Mouse (Mus musculus) heart, postnatal 0 days (tissue): ENCODE results near the gene Hormad2. TPM values are rescaled to one million over a fixed set of nuclear protein-coding genes. Genes with fewer than 3 reads are reported as not detected.

ENCODE experiments used
- ATAC-seq: fragments of 200-750 bp; cut with Nextera tagmentation; 2 replicates; pipeline ENCODE4 v1.8.0; 2017; ENCODE audit warnings: low read depth, moderate number of reproducible peaks, moderate library complexity; ENCODE audit not compliant: insufficient read depth
- DNase-seq: peaks from one replicate; pipeline ENCODE4 v3.0.0-alpha.2; 2016; ENCODE audit warnings: low spot score
- H3K27ac ChIP-seq: fragments of 300-500 bp; sonication (generic); 2 replicates; pipeline ENCODE4 v1.5.1; 2014; ENCODE audit warnings: low read depth, mild to moderate bottlenecking
- H3K27me3 ChIP-seq: fragments of 300-500 bp; sonication (generic); 2 replicates; pipeline ENCODE4 v1.6.1; 2014; ENCODE audit warnings: low read length, mixed read lengths; ENCODE audit not compliant: control insufficient read depth, insufficient read depth
- H3K36me3 ChIP-seq: fragments of 300-500 bp; sonication (generic); replicated peaks from 2 replicates; pipeline ENCODE4 v1.6.1; 2014; ENCODE audit warnings: low read length, mixed read lengths; ENCODE audit not compliant: control insufficient read depth, insufficient read depth
- H3K4me1 ChIP-seq: fragments of 300-500 bp; sonication (generic); 2 replicates; pipeline ENCODE4 v1.6.1; 2014; ENCODE audit warnings: antibody characterized with exemption; ENCODE audit not compliant: control insufficient read depth, insufficient read depth
- H3K4me2 ChIP-seq: fragments of 300-500 bp; sonication (generic); 2 replicates; pipeline ENCODE4 v1.6.1; 2014; ENCODE audit warnings: low read depth, mild to moderate bottlenecking, low read length, moderate library complexity
- H3K4me3 ChIP-seq: fragments of 300-500 bp; sonication (generic); 2 replicates; pipeline ENCODE4 v1.5.1; 2014; ENCODE audit warnings: low read depth, low read length
- H3K9ac ChIP-seq: fragments of 300-500 bp; sonication (generic); replicated peaks from 2 replicates; pipeline ENCODE4 v1.6.1; 2014; ENCODE audit warnings: low read depth, low read length, mixed read lengths
- H3K9me3 ChIP-seq: fragments of 300-500 bp; sonication (generic); replicated peaks from 2 replicates; pipeline ENCODE4 v1.6.1; 2016; ENCODE audit warnings: low read length; ENCODE audit not compliant: control insufficient read depth
- CTCF ChIP-seq: IDR thresholded peaks from 2 replicates; pipeline ENCODE4 v1.5.1; 2016; ENCODE audit warnings: antibody characterized with exemption, control low read depth, low read depth
- EP300 ChIP-seq: IDR thresholded peaks from 2 replicates; pipeline ENCODE4 v1.6.1; 2016; ENCODE audit warnings: antibody characterized with exemption, low read depth
- WGBS: fragments of 180-500 bp; shearing (Covaris S2); extraction: QIAGEN DNeasy Blood & Tissue Kit; methylation state at CpG from one replicate; pipeline ENCODE4 v1.1.7; 2014; 5-methylcytosine and 5-hydroxymethylcytosine counted together
- polyA plus RNA-seq: library from polyadenylated mRNA; unstranded; fragments of >200 nt; fragmentation: Nextera tagmentation; extraction: Ambion mirVana; gene quantifications from 2 replicates; pipeline ENCODE4 v1.2.1, GENCODE M21; 2015
- total RNA-seq: library from RNA; depleted of rRNA; stranded (reverse); fragments of >200 nt; gene quantifications from 2 replicates; pipeline ENCODE4 v1.2.3, GENCODE M21; 2014; ENCODE audit warnings: low replicate concordance

The Hormad2 gene
- total and polyA plus RNA-seq, 2 experiments from 2014 or later = not detected

- H3K4me2 ChIP-seq = no peak overlapping the region
- H3K4me1 ChIP-seq = no peaks in the 10 kb centered on the region
- ATAC-seq = no peak
- H3K36me3 ChIP-seq = no peaks in the 10 kb centered on the region
- no peaks in the 10 kb centered on the region for H3K9me3 ChIP-seq
- no peaks in the 10 kb centered on the region for H3K27me3 ChIP-seq
- WGBS = 70% methylated on average over 7 of the region's 7 CpGs
- H3K9ac ChIP-seq = no peak overlapping the region
- TF ChIP-seq CTCF (no peak), EP300 (no peak)
- no peak for DNase-seq
- H3K4me3 ChIP-seq = no peak overlapping the region
- no peak overlapping the region for H3K27ac ChIP-seq
Measured at GRCm38 (mm10) chr11:4403381-4403780, 37.5 kb downstream of the Hormad2 start.

DNA sequence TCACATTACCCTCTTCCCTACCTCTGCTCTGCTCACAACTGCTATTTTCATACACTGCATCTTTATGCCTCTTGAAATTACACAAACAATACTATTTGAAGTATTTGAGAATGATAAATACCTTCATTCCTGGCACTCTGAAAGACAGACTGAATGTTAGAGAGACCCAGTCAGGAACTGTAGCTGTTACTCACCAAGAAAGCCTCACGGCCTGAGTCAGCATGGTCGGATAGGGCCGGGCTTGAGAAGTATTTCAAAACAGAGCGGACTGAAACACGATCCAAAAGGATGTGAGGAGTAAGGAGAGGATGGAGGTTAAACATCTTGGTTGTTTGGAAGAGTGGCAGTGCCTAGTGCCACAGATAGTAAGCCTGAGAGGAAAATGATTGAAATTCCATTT lies 39.7 kb downstream of the Hormad2 start:
- H3K27me3 ChIP-seq = no peaks in the 10 kb centered on the region
- no peak overlapping the region for H3K9ac ChIP-seq
- no peak overlapping the region for H3K4me2 ChIP-seq
- ATAC-seq = no peak
- TF ChIP-seq CTCF (no peak), EP300 (no peak)
- H3K27ac ChIP-seq = 0 out of 2 replicates have a peak overlapping the region, but pooled peaks have one; percentile 8
- no peak for DNase-seq
- WGBS = 33% methylated on average over 5 of the region's 5 CpGs
- H3K4me3 ChIP-seq = no peak overlapping the region
- H3K4me1 ChIP-seq = no peaks in the 10 kb centered on the region
- no peaks in the 10 kb centered on the region for H3K36me3 ChIP-seq
- no peaks in the 10 kb centered on the region for H3K9me3 ChIP-seq

GRCm38 (mm10) chr11:4394226-4394625 lies 46.7 kb downstream of the Hormad2 start:
- H3K9ac ChIP-seq = no peak overlapping the region
- H3K4me2 ChIP-seq = no peak overlapping the region
- DNase-seq = no peak
- H3K9me3 ChIP-seq = no peaks in the 10 kb centered on the region
- H3K4me1 ChIP-seq = no peaks in the 10 kb centered on the region
- H3K27me3 ChIP-seq = no peaks in the 10 kb centered on the region
- no peak for TF ChIP-seq EP300
- no peak for TF ChIP-seq CTCF
- no peak overlapping the region for H3K4me3 ChIP-seq
- H3K36me3 ChIP-seq = no peaks in the 10 kb centered on the region
- no peak overlapping the region for H3K27ac ChIP-seq
- no peak for ATAC-seq

DNA sequence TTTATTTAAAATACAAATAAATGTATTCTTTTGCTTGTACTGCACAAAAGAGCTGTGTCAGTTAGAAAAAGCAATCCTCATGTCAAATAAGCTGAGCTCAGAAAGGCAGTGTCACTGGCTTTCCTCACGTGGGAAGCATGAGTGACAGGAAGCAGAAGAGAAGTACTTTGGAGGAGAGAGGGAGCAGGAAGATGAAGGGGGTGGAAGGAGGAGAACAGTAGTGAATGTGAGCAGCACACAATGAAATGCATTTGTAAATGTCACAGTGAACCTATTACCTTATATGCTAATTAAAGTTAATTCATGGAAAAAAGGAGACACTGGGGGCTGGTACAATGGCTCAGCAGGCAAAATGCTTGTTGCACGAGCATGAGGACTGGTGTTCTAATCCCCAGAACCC lies 52.9 kb downstream of the Hormad2 start:
- Histone ChIP-seq H3K36me3 (no peaks in the 10 kb centered on the region), H3K4me1 (no peaks in the 10 kb centered on the region), H3K9me3 (no peaks in the 10 kb centered on the region), H3K27ac (no peak overlapping the region), H3K4me2 (no peak overlapping the region), H3K4me3 (no peak overlapping the region), H3K27me3 (no peaks in the 10 kb centered on the region), H3K9ac (no peak overlapping the region)
- 29% methylated on average over 2 of the region's 2 CpGs for WGBS
- ATAC-seq (no peak), DNase-seq (no peak)
- TF ChIP-seq CTCF (no peak), EP300 (no peak)

DNA sequence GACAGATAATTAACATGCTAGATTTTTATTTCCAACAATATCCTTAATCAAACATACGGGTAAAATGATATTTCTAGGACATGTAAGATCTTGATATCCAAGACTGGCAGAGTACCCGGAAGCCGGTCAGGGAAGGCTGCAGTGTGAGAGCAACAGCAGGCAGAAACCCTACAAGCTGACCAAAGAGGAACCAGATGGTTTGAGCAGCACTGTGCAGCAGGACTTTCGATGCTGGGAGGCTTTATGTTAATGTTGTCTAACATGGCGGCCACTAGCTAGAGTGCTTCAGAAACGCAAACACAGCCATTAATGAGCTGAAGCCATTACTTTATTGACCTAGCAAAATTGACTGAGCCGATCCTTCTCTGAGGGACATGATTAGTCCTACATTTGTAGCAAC lies 58.6 kb downstream of the Hormad2 start:
- H3K27me3 ChIP-seq = no peaks in the 10 kb centered on the region
- no peak overlapping the region for H3K4me3 ChIP-seq
- H3K4me1 ChIP-seq = no peaks in the 10 kb centered on the region
- WGBS = 85% methylated on average over 7 of the region's 7 CpGs
- H3K9ac ChIP-seq = no peak overlapping the region
- H3K4me2 ChIP-seq = no peak overlapping the region
- TF ChIP-seq CTCF = no peak
- no peak for TF ChIP-seq EP300
- DNase-seq = no peak
- H3K36me3 ChIP-seq = no peaks in the 10 kb centered on the region
- H3K27ac ChIP-seq = no peak overlapping the region
- no peak for ATAC-seq
- no peaks in the 10 kb centered on the region for H3K9me3 ChIP-seq

DNA sequence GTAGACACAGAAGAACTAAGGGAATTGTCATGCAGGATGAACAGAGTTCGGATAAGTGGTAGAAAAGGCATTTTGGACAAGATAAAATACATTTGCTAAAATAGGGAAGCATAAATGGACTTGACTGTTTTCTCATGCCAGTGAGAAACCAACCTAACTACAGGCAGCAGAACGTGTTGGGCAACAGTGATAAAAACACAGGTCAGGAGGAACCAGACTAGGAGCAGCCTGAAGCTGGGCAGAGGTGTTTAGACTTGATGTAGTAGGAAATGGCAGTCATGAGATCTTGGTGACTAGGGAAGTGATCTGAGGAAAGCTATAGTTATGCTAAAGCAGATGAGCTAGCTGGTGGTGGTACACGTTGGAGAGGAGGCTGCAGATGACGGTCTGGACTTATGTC lies 61.0 kb downstream of the Hormad2 start:
- Histone ChIP-seq H3K27me3 (no peaks in the 10 kb centered on the region), H3K4me2 (no peak overlapping the region), H3K4me3 (no peak overlapping the region), H3K9ac (no peak overlapping the region), H3K9me3 (no peaks in the 10 kb centered on the region), H3K27ac (no peak overlapping the region), H3K4me1 (no peaks in the 10 kb centered on the region), H3K36me3 (no peaks in the 10 kb centered on the region)
- WGBS = 64% methylated on average over 4 of the region's 4 CpGs
- ATAC-seq (no peak), DNase-seq (no peak)
- TF ChIP-seq EP300 = no peak
- TF ChIP-seq CTCF = no peak
